Mouse (Mus musculus): Measurements from ENCODE around the gene Cplx3. TPM values are rescaled to one million over a fixed set of nuclear protein-coding genes. Genes with fewer than 3 reads are reported as not detected.
A peak's percentile ranks its signal among the peaks of the same experiment; 100 is the strongest.

The Cplx3 gene
- polyA plus RNA-seq, 1 experiment, result not detected

DNA sequence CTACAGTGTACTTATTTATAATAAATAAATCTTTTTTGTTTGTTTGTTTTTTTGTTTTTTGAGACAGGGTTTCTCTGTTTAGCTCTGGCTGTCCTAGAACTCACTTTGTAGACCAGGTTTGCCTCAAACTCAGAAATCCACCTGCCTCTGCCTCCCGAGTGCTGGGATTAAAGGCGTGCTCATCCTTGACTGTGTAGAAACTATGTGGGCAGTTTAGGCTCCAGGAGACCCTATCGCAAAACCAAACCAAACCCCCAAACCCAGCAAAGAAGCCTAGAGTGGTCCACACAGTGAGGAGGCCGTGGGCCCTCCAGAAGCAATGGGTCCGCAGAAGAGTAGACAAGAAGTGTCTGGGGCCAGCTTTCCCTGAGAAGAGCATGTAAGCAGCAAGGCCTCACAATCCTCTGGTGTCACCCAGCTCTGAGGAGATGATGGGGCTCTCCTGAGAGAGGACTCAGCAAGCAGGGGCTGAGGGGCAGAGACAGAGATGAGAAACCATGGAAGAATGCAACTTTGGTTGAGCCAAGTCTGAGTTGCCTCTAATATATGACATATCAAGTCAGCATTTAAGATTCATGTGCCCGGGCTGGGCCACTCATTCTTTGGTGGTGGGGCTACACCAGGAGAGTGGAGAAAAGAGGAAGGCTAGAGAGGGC lies 44.2 kb upstream of the Cplx3 start:
- no peak for TF ChIP-seq POLR2A (IDR thresholded peaks at IDR 0.05; ENCODE audit: low read depth, low read length)
- TF ChIP-seq CTCF (IDR thresholded peaks at IDR 0.05; ENCODE audit: extremely low read depth, insufficient read length, insufficient replicate concordance, low read depth, low read length), result no peak
- H3K27me3 ChIP-seq (ENCODE audit: control insufficient read depth, insufficient read depth, low read length), result no peaks in the 10 kb centered on the region
- peak overlapping the region; percentile 65 for H3K27ac ChIP-seq (ENCODE audit: insufficient read depth, low read depth, low read length)
- 93% methylated on average over 6 of the region's 6 CpGs for WGBS
- H3K4me1 ChIP-seq (ENCODE audit: control insufficient read depth, insufficient read depth, insufficient read length, low read length), result peaks cover 21% of the 10 kb centered on the region
- H3K4me3 ChIP-seq (ENCODE audit: low read depth, low read length), result no peak overlapping the region
- no peaks in the 10 kb centered on the region for H3K36me3 ChIP-seq (ENCODE audit: control insufficient read depth, insufficient read depth, low read length)

DNA sequence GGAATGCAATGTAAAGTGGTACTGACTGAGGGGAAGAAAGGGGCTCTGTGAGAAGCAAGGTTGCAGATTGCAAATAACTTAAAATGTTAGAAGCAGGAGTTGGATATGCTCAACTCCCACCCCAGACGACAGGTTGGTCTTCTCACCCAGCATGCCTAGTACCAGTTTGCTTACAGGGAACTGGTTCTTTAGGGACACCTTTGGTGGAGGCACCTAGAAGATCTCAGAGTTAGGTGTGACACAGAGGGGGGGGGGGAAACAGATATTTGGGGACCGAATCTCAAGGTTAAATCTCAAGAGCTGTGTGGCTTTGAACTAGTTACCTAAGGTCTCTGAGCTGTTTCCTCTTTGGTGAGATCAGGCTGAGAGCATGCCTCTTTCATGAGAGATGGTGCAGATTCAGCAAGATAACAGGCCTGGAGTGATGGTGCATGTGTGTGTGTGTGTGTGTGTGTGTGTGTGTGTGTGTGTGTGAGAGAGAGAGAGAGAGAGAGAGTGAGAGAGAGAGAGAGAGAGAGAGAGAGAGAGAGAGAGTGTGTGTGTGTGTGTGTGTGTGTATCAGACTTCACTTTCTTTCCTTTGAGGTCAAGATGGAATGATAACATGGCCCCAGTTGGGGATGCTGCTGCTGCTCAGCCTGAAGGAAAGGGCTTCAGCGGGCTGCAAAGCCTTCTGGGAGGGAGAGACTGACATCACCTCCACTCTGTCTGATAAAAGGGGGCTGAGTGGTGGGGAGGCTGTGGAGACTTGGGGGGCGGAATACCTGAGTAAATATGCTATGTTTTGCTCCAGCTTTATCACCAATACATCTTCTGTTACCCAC lies 41.4 kb upstream of the Cplx3 start:
- Histone ChIP-seq H3K4me3 (ENCODE audit: low read depth, low read length) (no peak overlapping the region), H3K27me3 (ENCODE audit: control insufficient read depth, insufficient read depth, low read length) (no peaks in the 10 kb centered on the region), H3K27ac (ENCODE audit: insufficient read depth, low read depth, low read length) (peak overlapping the region; percentile 72), H3K4me1 (ENCODE audit: control insufficient read depth, insufficient read depth, insufficient read length, low read length) (peaks cover 35% of the 10 kb centered on the region), H3K36me3 (ENCODE audit: control insufficient read depth, insufficient read depth, low read length) (no peaks in the 10 kb centered on the region)
- WGBS, result 32% methylated on average over 4 of the region's 4 CpGs
- TF ChIP-seq CTCF (IDR thresholded peaks at IDR 0.05; ENCODE audit: extremely low read depth, insufficient read length, insufficient replicate concordance, low read depth, low read length), result no peak

DNA sequence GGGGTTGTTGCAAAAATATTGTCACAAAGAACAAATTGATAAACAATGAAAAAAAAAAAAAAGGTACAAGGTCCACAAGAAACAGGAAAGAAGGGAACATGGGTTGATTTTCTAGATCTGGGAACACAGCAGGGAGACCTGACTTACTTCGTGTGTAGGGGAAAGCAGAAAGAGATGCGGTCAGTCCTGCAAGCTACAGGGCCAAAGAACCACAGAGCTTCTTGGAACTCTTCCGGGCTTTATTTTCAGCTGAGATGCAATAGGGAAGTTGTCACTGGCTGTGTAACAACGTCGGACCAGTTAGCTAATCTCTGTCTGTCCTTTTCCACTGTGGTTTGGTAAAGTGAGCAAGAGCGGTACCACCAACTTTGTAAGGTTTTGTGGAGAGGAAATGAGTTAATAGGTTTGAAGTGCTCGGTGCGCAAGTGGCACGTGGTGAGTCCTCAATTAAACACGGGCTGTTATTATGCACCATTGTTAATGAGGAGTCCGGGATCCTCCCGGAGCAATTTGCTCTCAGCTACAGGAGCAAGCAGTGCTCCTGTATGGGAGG lies 40.5 kb upstream of the Cplx3 start:
- Histone ChIP-seq H3K4me3 (ENCODE audit: low read depth, low read length) (no peak overlapping the region), H3K4me1 (ENCODE audit: control insufficient read depth, insufficient read depth, insufficient read length, low read length) (peaks cover 41% of the 10 kb centered on the region), H3K36me3 (ENCODE audit: control insufficient read depth, insufficient read depth, low read length) (no peaks in the 10 kb centered on the region), H3K27me3 (ENCODE audit: control insufficient read depth, insufficient read depth, low read length) (no peaks in the 10 kb centered on the region), H3K27ac (ENCODE audit: insufficient read depth, low read depth, low read length) (peak overlapping the region; percentile 72)
- TF ChIP-seq CTCF (IDR thresholded peaks at IDR 0.05; ENCODE audit: extremely low read depth, insufficient read length, insufficient replicate concordance, low read depth, low read length) (no peak), POLR2A (IDR thresholded peaks at IDR 0.05; ENCODE audit: low read depth, low read length) (no peak)
- 17% methylated on average over 12 of the region's 12 CpGs for WGBS

DNA sequence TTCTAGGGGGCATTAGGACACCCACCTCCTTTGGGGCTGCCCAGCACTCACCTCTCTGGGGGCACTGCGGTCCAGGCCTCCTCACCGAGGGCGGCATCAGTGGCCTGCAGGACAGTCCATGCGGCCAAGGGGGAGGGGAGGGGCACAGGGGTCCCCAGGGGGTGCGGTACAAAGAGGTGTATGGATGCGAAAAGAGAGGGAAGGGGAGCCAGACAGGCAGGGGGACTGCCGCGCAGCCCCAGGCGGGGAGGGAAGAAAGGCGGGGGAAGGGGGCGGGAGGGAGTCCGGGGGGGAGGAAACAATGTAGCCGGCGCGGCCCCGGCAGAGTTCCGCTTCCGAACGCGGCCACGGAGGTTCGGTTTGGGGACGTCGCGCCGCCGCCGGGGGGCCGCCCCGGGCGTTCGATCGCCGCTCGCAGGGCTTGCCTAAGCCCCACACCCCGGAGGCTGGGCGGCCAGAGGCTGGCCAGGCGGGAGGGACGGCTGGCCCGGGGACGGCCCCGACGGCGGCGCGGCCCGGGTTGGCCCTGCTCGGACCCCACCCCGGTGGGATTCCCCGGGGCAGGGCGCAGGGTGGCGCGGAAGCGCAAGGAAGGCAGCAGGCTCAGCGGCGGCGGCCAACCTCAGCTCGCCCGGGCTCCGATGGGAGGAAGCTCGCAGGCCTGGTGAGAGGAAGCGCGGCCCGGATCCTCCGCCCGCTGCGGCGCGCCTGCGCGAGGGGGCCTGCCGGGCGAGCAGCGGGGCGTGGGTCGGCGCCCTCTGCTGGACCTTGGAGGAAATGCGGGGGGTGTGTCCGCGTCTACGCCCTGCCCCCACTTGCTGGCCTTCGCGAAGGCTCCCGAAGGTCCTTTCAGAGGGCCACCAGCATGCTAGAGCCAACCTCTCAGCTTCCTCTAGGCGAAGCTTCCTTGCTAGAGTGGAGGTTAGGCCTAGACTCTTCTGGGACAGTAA lies 39.1 kb upstream of the Cplx3 start:
- peak overlapping the region; percentile 94 for H3K27ac ChIP-seq (ENCODE audit: insufficient read depth, low read depth, low read length)
- no peaks in the 10 kb centered on the region for H3K36me3 ChIP-seq (ENCODE audit: control insufficient read depth, insufficient read depth, low read length)
- TF ChIP-seq POLR2A (IDR thresholded peaks at IDR 0.05; ENCODE audit: low read depth, low read length) (peak; percentile 62), CTCF (IDR thresholded peaks at IDR 0.05; ENCODE audit: extremely low read depth, insufficient read length, insufficient replicate concordance, low read depth, low read length) (peak; percentile 87)
- peaks cover 54% of the 10 kb centered on the region for H3K4me1 ChIP-seq (ENCODE audit: control insufficient read depth, insufficient read depth, insufficient read length, low read length)
- H3K27me3 ChIP-seq (ENCODE audit: control insufficient read depth, insufficient read depth, low read length), result no peaks in the 10 kb centered on the region
- WGBS, result 1% methylated on average over 83 of the region's 85 CpGs
- peak overlapping the region; percentile 87 for H3K4me3 ChIP-seq (ENCODE audit: low read depth, low read length)

DNA sequence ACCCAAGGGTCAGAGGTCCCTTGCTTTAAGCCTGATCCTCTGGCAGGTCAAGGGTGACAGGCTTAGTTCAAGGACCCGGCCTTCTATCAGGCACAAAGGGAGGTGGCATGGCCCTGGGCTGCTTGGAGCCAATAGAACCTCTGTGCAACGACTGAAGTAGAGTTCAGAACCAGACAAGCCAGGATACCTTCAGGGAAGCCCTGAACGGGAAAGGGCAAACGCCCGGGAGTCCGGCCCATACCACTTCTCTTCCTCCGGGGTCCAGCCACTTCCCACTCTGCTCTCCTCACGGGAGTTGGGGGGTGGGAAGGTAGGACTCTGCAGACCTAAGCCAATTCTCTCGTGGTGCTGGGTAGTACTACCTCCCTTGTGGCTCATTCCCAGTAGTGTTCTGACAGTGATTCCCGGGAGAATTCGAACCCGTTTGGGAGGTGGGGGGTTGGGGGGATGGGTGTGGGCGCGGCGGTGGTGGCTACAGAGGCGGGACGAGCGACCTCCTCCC lies 38.4 kb upstream of the Cplx3 start:
- Histone ChIP-seq H3K27ac (ENCODE audit: insufficient read depth, low read depth, low read length) (peak overlapping the region; percentile 84), H3K4me1 (ENCODE audit: control insufficient read depth, insufficient read depth, insufficient read length, low read length) (peaks cover 62% of the 10 kb centered on the region), H3K4me3 (ENCODE audit: low read depth, low read length) (peak overlapping the region; percentile 87), H3K27me3 (ENCODE audit: control insufficient read depth, insufficient read depth, low read length) (no peaks in the 10 kb centered on the region), H3K36me3 (ENCODE audit: control insufficient read depth, insufficient read depth, low read length) (no peaks in the 10 kb centered on the region)
- TF ChIP-seq POLR2A (IDR thresholded peaks at IDR 0.05; ENCODE audit: low read depth, low read length), result peak; percentile 64; the same call in 1 of the 2 replicates
- TF ChIP-seq CTCF (IDR thresholded peaks at IDR 0.05; ENCODE audit: extremely low read depth, insufficient read length, insufficient replicate concordance, low read depth, low read length), result no peak
- 0% methylated on average over 18 of the region's 18 CpGs for WGBS

DNA sequence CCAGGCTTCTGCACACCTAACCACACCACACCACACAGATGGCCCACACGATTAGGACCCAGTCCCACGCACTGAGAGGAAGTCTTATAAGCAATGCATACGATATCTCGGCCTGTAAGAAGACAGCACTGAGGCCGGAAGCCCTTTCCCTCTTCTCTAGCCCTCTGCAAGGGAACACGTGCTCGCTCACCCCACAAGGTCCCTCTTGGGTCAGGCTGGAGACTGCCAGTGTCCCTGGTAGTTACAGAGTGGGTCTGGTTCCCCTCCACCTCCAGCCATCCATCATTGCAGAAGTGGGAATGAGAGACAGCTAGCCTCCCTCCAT lies 37.7 kb upstream of the Cplx3 start:
- Histone ChIP-seq H3K27me3 (ENCODE audit: control insufficient read depth, insufficient read depth, low read length) (no peaks in the 10 kb centered on the region), H3K4me3 (ENCODE audit: low read depth, low read length) (peak overlapping the region; percentile 57), H3K27ac (ENCODE audit: insufficient read depth, low read depth, low read length) (peak overlapping the region; percentile 91), H3K4me1 (ENCODE audit: control insufficient read depth, insufficient read depth, insufficient read length, low read length) (peaks cover 66% of the 10 kb centered on the region), H3K36me3 (ENCODE audit: control insufficient read depth, insufficient read depth, low read length) (no peaks in the 10 kb centered on the region)
- TF ChIP-seq CTCF (IDR thresholded peaks at IDR 0.05; ENCODE audit: extremely low read depth, insufficient read length, insufficient replicate concordance, low read depth, low read length) (no peak), POLR2A (IDR thresholded peaks at IDR 0.05; ENCODE audit: low read depth, low read length) (no peak)
- 12% methylated on average over 7 of the region's 7 CpGs for WGBS

Data from small intestine, adult 2 months (tissue).